Comparison of ENCODE assay signal across 22 mouse cellular contexts in genomic region chr5:80199626-80200025, GRCm38 (mm10).
"Had no signal": no experiment of that assay in that cellular context is flagged by ENCODE, and none has a peak within 500 bp of the region (broad histone marks: within the 10 kb centered on the region; RNA-seq: fewer than 3 reads in every experiment).

No protein-coding gene starts in this region.

- ATAC-seq: hindbrain, embryonic 16.5 days; hindbrain, postnatal 0 days; inflammation-experienced regulatory T-cells, adult 6 months; intestine, embryonic 15.5 days; intestine, embryonic 16.5 days; intestine, postnatal 0 days had no signal

- DNase-seq: heart, postnatal 10 days; heart, postnatal 14 days; heart, postnatal 36 days; heart, postnatal 4 days; kidney, adult 11 months; kidney, adult 18-20 months; kidney, adult 2 months; kidney, adult 8-10 months; kidney, adult 9 months; kidney, postnatal 10 days; kidney, postnatal 14 days; kidney, postnatal 25 days; kidney, postnatal 36 days; kidney, postnatal 4 days; layer of hippocampus, adult 9-11 months; layer of hippocampus, postnatal 36 days had no signal
